ENCODE assay signal across 9 mouse cellular contexts in the genomic region with DNA sequence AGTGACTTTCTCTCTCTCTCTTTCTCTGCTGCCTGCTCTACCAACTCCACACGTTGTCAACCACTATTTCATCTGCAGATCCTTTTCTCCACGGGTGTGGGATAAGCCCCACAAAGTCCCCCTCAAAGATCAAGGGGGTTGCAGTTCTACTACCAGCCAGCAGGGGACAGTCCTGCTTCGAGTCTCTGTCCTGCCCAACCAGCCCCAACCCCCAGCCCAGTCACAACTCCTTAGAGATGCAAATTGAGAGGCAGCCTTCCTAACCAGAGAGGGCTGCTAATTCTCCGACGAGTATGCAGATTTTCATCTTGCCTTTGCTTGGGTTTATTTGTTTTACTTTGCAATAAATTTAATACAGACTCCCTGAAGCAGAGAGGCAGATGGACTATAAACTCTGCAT. TPM values are rescaled to one million over a fixed set of nuclear protein-coding genes. Genes with fewer than 3 reads are reported as not detected.
DNase-seq lines count a peak whose midpoint lies in the region; TF ChIP-seq lines count a peak whose summit lies in the region.
"Had no signal": no experiment of that assay in that cellular context is flagged by ENCODE, and none has a peak within 500 bp of the region (broad histone marks: within the 10 kb centered on the region; RNA-seq: fewer than 3 reads in every experiment).

No protein-coding gene starts in this region.

- TF ChIP-seq CTCF in bone marrow macrophage, adult 2 months (IDR thresholded peaks at IDR 0.05; ENCODE audit: low read depth, low read length): peak; percentile 91

- H3K27ac ChIP-seq in bone marrow macrophage, adult 2 months (ENCODE audit: insufficient read depth, low read depth, low read length): no peak overlapping the region
- H3K27ac ChIP-seq in forebrain, embryonic 10.5 days: peak overlapping the region; percentile 82
- H3K27ac ChIP-seq: liver, embryonic 15.5 days had no signal

- under 1% methylated on average over 5 of the region's 5 CpGs for WGBS in forebrain, embryonic 10.5 days

- no peak overlapping the region for H3K4me3 ChIP-seq in bone marrow macrophage, adult 2 months (ENCODE audit: insufficient read depth, low read length)
- peak overlapping the region; percentile 19; the same call in 1 of the 2 replicates for H3K4me3 ChIP-seq in forebrain, embryonic 10.5 days
- H3K4me3 ChIP-seq: liver, embryonic 15.5 days had no signal

- intact Hi-C loops in heart, postnatal 36 days (cut with DNase I): loop anchor here (1.0 to 5.0 kb wide), 2 partner anchors 52 to 150 kb away; no protein-coding TSS in a partner anchor

- no peaks in the 10 kb centered on the region for H3K9me3 ChIP-seq in forebrain, embryonic 10.5 days
- H3K9me3 ChIP-seq: liver, embryonic 15.5 days had no signal

- peak; percentile 87 for DNase-seq in ES-CJ7 (ENCODE audit: low read depth, low spot score)
- peak; percentile 80 for DNase-seq in forebrain, embryonic 10.5 days (ENCODE audit: extremely low spot score, low spot score)
- DNase-seq in heart, postnatal 36 days: peak; percentile 50 to 67
- peak; percentile 55 for DNase-seq in layer of hippocampus, adult 9-10 months (ENCODE audit: low spot score)
- DNase-seq in lung, postnatal 36 days: peak; percentile 76
- peak; percentile 36 for DNase-seq in retina, postnatal 7 days (ENCODE audit: low read depth, low spot score)
- peak; percentile 84 for DNase-seq in thymus, postnatal 4 days

- no peaks in the 10 kb centered on the region for H3K36me3 ChIP-seq in forebrain, embryonic 10.5 days (replicated peaks)
- H3K36me3 ChIP-seq: liver, embryonic 15.5 days had no signal

- peaks cover 61% of the 10 kb centered on the region for H3K27me3 ChIP-seq in forebrain, embryonic 10.5 days (ENCODE audit: poor library complexity, severe bottlenecking)

- TF ChIP-seq POLR2A in bone marrow macrophage, adult 2 months (IDR thresholded peaks at IDR 0.05; ENCODE audit: borderline replicate concordance, low read depth, low read length): no peak

- peaks cover 3% of the 10 kb centered on the region; the same call in 1 of the 2 replicates for H3K4me1 ChIP-seq in bone marrow macrophage, adult 2 months (ENCODE audit: control insufficient read depth, insufficient read depth, low read length)
- peaks cover 63% of the 10 kb centered on the region for H3K4me1 ChIP-seq in forebrain, embryonic 10.5 days
- H3K4me1 ChIP-seq: liver, embryonic 15.5 days had no signal

RNA-seq across cellular contexts. Expression of a gene that starts 29.9 kb away (rescaled TPM):
- polyA plus RNA-seq in bone marrow macrophage, adult 2 months (2012; ENCODE audit: insufficient read depth, insufficient read length, missing spikeins): not detected in 2 replicates
- polyA plus RNA-seq in forebrain, embryonic 10.5 days (2016; fragmentation: Nextera tagmentation; extraction: Ambion mirVana): 35.3 and 36.8 TPM in 2 replicates
- total RNA-seq in heart, postnatal 36 days (2021): 1 to 10 TPM; 7.6 to 7.7 TPM

RNA-seq across cellular contexts. Expression of a gene that starts 30.9 kb away (rescaled TPM):
- polyA plus RNA-seq in bone marrow macrophage, adult 2 months (2012; ENCODE audit: insufficient read depth, insufficient read length, missing spikeins): 4.7 and 5.9 TPM in 2 replicates
- 12.6 and 12.9 TPM in 2 replicates for polyA plus RNA-seq in forebrain, embryonic 10.5 days (2016; fragmentation: Nextera tagmentation; extraction: Ambion mirVana)
- 1 to 10 TPM; 6.4 to 7.0 TPM for total RNA-seq in heart, postnatal 36 days (2021)

Comparison
In these comparisons a context has a peak if more than half of its experiments do, and no peak if none do; other contexts are left out.
1. DNase-seq: peak in every context shown above with its lines; median percentile 87 in ES-CJ7; 84 in thymus, postnatal 4 days; 80 in forebrain, embryonic 10.5 days; 76 in lung, postnatal 36 days; 58 in heart, postnatal 36 days; 55 in layer of hippocampus, adult 9-10 months; 36 in retina, postnatal 7 days.
2. RNA of a gene that starts 29.9 kb away (polyA plus RNA-seq): 35.3 to 36.8 TPM in forebrain, embryonic 10.5 days; not detected in bone marrow macrophage, adult 2 months; every median in the first group is over 10 times any median in the second.